Mouse (Mus musculus): ENCODE data around the gene Timeless.
"Not testable (repeated sequence)": the region's sequence is repeated elsewhere in the genome, so short reads cannot be mapped to it uniquely, and the experiment has no call there.

Timeless gene

GRCm38 (mm10) chr10:128255925-128256324 is 24.1 kb downstream of the Timeless start:
- DNase-seq (ENCODE audit: low spot score) = no peak

GRCm38 (mm10) chr10:128256328-128256727 is 24.5 kb downstream of the Timeless start:
- no peak for DNase-seq (ENCODE audit: low spot score)

GRCm38 (mm10) chr10:128258953-128259352 is 27.1 kb downstream of the Timeless start:
- DNase-seq (ENCODE audit: low spot score) = no peak

DNA sequence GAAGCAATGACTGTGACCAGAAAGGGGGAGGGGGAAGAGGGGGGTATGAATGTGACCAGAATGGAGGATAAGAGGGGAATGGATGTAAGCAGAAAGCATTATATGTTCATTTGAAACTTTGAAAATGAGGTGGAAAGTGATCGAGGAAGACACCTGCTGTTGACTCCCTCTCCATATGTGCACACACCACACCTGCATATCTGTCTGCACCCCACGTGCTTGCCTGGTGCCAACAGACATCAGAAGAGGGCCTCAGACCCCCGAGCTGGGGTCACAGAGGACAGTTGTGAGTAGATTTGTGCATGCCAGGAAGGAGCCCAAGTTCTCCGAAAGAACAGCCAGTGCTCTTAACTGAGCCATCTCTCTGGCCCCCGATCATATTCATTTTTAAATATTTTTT is 28.1 kb downstream of the Timeless start:
- no peak for DNase-seq (ENCODE audit: low spot score)

DNA sequence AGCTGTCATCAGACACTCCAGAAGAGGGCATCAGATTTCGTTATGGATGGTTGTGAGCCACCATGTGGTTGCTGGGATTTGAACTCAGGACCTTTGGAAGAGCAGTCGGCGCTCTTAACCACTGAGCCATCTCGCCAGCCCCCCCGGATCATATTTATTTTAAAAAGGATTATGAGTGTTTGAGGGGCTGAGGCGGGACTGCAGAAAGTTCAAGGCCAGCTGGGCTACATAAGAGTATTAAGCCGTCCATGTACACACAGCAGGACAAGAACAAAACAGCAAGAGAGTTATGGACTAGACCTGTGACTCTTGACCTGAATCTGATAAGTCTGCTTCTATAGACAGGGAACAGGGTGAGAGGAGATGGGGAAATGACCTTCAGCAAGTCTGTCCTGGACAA is 28.5 kb downstream of the Timeless start:
- not testable (repeated sequence) for DNase-seq (ENCODE audit: low spot score)

GRCm38 (mm10) chr10:128262300-128262699 is 30.4 kb downstream of the Timeless start:
- no peak for DNase-seq (ENCODE audit: low spot score)

DNA sequence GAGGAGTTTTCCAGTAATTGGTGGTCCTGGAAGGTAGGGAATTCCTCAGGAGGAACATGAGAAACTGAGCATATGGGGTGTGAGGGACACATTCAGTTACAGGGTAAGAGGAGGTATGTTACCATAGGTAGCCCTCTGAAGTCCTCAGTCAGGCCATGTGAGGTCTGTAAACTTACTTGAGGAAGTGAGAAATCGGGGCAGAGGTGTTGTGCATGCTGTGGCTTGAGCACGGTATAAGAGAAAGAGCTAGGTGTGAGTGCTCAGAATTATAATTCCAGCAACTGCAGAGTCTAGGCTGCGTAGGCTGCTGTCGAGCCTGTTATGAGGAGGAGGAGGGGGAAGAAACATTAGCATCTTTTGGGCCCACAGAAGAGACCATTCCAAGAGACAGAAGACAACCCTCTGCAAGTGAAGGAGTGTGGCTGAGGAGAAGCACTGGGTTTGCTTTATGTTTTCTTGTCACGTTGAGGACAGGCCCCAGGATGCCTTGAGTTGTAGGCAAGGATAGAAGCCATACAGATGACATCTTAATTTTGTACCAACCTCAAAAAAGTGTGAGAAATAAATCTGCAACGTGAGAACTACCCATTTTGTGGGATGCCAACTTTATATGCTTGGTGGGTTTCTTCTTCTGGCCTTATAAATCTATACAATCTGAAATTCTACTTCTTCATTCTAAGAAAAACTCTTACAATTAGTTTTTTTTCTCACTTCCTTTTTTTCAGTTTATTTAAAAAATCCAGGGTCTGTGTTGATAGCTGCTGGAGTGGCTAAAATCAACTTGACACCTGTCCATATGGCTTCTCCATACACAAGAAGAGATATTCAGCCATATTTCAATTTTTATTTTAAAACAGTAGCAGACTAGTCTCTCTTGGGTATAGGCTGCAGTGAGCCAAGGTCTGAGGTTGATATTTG is 31.8 kb downstream of the Timeless start:
- no peak for DNase-seq (ENCODE audit: low spot score)

GRCm38 (mm10) chr10:128268371-128268770 is 36.5 kb downstream of the Timeless start, which contains the start of gene Apof:
Gene Apof (plus strand): TSS chr10:128268671.
- no peak for DNase-seq (ENCODE audit: low spot score)

DNA sequence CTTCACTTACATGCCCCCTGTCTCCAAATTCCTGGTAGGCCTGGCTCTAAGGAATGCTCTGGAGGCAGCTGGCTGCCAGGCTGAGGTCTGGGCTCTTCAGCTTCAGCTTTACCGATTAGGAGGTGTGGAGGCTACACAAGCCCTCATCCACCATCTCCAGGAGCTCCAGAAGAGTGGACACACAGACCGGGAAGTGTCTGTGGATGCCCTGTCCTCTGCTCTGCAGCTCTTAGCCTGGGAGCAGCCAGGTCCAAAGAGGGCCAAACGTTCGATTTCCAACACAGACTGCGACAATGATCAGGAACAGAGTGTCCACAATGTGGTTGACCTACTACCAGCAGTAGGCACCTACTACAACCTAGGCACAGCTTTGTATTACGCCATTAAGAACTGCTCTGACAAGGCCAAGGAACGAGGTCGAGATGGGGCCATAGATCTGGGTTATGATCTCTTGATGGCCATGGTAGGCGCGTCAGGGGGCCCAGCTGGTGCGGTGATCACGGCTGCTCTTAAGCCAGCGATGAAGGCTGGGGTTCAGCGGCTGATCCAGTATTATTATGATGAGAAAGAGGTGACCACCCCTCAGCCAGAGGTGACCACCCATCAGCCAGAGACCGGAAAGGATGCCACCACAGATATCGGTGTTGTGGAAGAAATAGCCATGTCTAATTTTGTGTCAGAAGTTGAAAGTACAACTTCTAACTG is 37.5 kb downstream of the Timeless start:
- no peak for DNase-seq (ENCODE audit: low spot score)

DNA sequence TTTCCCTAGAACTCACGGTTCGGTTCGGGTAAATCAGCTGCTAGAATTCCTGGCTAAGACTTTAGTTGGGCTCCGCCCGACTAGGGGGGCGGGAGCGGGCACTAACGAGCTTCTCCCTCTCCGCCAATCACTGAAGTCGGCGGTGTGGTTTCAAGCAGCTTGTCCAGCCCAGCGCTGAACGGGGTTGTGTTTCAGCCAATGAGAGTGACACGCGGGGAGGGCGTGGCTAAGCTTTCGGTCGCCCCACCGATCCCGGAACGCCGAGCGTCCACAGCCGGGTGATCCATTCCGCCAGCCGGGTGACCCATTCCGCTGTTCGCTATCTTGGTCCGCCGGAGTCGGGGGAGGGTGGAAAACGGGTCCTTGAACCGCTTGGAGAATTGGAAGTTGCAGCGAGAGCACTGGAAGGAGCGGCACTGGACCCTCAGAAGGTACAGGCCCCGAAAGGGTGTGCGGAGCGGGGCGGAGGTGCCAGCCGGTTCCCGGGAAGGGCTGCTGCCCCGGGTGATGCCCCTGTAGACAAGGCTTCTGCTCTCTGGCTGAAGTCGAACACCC is 38.5 kb downstream of the Timeless start, which contains the start of gene Stat2:
Stat2 (plus strand) TSS at position 273 of the 555 bp plus-strand sequence.
- DNase-seq (ENCODE audit: low spot score) = peak; percentile 95

DNA sequence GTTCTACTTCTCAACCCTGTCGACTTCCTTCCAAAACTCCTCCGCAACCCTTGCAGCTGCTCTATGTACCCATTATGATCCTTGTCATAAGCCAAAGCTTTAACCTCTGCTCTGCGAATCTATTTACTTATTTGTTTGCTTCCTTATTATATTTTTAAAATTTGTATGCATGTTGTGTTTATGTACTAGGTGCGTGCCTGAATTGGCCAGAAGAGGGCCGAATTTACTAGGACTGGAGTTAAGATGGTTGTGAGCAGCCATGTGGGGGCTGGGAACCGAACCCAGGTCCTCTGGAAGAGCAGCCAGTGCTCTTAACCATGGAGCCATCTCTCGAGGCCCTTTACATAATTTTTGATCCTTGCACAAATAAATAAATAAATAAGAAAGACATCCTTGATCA is 39.0 kb downstream of the Timeless start:
- DNase-seq (ENCODE audit: low spot score) = no peak

DNA sequence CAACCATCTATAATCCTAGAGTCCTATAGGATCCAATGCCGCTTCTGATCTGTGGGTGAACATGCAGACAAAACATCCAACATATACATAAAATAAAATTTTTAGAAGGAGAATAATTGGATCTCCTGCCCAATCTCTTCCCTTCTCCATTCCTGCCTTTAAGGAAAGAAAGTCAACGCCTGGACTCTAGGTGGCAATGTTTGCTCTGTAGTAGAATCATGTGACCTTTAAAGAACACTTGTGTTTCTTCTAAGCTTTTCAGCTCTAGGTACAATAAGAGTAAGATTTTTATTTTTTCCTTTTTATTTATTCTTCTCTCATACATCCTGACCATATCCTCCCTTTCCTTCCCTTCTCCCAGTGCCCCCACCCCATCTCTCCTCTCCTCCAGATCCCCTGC is 40.0 kb downstream of the Timeless start:
- no peak for DNase-seq (ENCODE audit: low spot score)

DNA sequence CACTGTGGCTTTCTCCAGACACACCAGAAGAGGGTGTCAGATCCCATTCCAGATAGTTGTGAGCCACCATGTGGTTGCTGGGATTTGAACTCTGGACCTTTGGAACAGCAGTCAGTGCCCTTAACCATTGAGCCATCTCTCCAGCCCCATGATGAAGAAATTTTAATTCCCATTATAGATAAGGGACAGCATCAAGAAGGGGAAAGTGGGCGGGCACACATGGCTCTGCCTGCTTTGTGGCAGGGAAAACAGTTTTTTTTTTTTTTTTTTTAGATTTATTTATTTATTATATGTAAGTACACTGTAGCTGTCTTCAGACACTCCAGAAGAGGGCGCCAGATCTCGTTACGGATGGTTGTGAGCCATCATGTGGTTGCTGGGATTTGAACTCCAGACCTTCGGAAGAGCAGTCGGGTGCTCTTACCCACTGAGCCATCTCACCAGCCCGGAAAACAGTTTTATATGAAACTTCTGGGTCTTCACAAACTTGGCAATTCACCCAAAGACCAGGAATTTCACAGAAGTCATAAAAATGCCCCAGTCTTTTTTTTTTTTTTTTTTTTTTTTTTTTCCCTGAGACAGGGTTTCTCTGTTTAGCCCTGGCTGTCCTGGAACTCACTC is 41.1 kb downstream of the Timeless start:
- DNase-seq (ENCODE audit: low spot score) = not testable (repeated sequence)

- not testable (repeated sequence) for DNase-seq (ENCODE audit: low spot score)
Observed at GRCm38 (mm10) chr10:128275374-128275773, 43.5 kb downstream of the Timeless start.

DNA sequence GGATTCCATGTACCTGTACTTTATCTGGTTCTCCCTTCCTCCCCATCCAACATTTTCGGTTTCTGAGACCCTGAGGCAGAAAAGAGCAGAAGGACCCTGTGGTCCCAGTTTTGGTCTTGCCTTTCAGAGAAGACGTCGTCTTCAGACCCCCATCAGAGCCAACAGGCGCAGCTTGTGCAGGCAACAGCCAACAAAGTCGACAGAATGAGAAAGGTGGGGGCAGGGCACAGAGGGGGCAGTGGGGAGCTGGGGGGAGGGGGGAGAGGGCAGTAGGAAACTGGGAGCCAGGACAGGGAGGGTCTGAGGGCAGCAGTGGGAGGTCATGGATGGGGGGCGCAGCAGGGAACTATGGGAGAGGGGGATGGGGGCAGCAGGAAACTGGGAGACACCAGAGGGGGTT is 46.3 kb downstream of the Timeless start:
- DNase-seq (ENCODE audit: low spot score) = no peak

DNA sequence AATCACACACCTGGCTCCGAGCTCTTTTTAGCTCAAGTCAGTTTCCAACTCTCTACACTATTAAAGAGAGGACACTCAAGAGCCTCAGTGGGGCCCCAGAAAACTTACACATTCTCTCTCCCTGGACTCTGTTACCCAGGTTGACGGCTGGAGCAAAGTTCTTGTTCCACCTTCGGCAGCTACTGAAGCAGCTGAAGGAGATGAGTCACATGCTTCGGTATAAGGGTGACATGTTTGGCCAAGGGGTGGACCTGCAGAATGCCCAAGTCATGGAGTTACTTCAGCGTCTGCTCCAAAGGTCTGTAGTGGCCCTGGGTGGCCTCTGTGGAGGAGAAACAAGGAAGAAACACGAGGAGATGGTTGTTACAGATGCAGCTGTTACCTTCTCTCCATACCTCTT is 49.1 kb downstream of the Timeless start:
- no peak for DNase-seq (ENCODE audit: low spot score)

- DNase-seq (ENCODE audit: low spot score) = no peak
Observed at GRCm38 (mm10) chr10:128281682-128282081, 49.8 kb downstream of the Timeless start.

GRCm38 (mm10) chr10:128282886-128283450 is 51.1 kb downstream of the Timeless start:
- no peak for DNase-seq (ENCODE audit: low spot score)

GRCm38 (mm10) chr10:128283604-128284579 is 52.0 kb downstream of the Timeless start:
- DNase-seq (ENCODE audit: low spot score) = peak; percentile 62

DNA sequence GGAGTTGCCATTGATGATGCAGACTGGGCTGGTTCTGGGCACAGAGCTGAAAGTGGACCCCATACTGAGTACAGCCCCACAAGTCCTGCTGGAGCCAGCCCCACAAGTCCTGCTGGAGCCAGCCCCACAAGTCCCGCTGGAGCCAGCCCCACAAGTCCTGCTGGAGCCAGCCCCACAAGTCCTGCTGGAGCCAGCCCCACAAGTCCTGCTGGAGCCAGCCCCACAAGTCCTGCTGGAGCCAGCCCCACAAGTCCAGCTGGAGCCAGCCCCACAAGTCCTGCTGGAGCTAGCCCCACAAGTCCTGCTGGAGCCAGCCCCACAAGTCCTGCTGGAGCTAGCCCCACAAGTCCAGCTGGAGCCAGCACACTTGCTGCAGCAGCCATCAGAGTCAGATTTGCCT is 58.7 kb downstream of the Timeless start:
- DNase-seq (ENCODE audit: low spot score) = not testable (repeated sequence)

All from ovary, postnatal 36 days (tissue).